Mouse (Mus musculus) embryonic facial prominence, embryonic 12.5 days (tissue): ENCODE results near the gene 4930415O20Rik. TPM values are rescaled to one million over a fixed set of nuclear protein-coding genes. Genes with fewer than 3 reads are reported as not detected.

Experiments used
- ATAC-seq: fragments of 200-750 bp; cut with Nextera tagmentation; 2 replicates; pipeline ENCODE4 v1.8.0; 2017; ENCODE audit not compliant: insufficient number of reproducible peaks, insufficient read depth, low FRiP score, low TSS enrichment
- H3K27ac ChIP-seq: fragments of 300-500 bp; sonication (generic); 2 replicates; pipeline ENCODE4 v1.5.1; 2016; ENCODE audit warnings: mild to moderate bottlenecking
- H3K27me3 ChIP-seq: fragments of 300-500 bp; sonication (generic); 2 replicates; pipeline ENCODE4 v1.6.1; 2016; ENCODE audit warnings: mild to moderate bottlenecking, moderate library complexity
- H3K36me3 ChIP-seq: fragments of 300-500 bp; sonication (generic); 2 replicates; pipeline ENCODE4 v1.6.1; 2016; ENCODE audit warnings: mild to moderate bottlenecking
- H3K4me1 ChIP-seq: fragments of 300-500 bp; sonication (generic); 2 replicates; pipeline ENCODE4 v1.6.1; 2016
- H3K4me2 ChIP-seq: fragments of 300-500 bp; sonication (generic); replicated peaks from 2 replicates; pipeline ENCODE4 v1.6.1; 2016; ENCODE audit warnings: mild to moderate bottlenecking, moderate library complexity
- H3K4me3 ChIP-seq: fragments of 300-500 bp; sonication (generic); 2 replicates; pipeline ENCODE4 v1.5.1; 2016; ENCODE audit warnings: mild to moderate bottlenecking
- H3K9ac ChIP-seq: fragments of 300-500 bp; sonication (generic); 2 replicates; pipeline ENCODE4 v1.6.1; 2016; ENCODE audit warnings: mild to moderate bottlenecking, moderate library complexity
- H3K9me3 ChIP-seq: fragments of 300-500 bp; sonication (generic); 2 replicates; pipeline ENCODE4 v1.6.1; 2016; ENCODE audit warnings: mild to moderate bottlenecking, moderate library complexity
- WGBS: fragments of 180-500 bp; shearing (Covaris S2); methylation state at CpG from one replicate; pipeline ENCODE4 v1.1.7; 2016; 5-methylcytosine and 5-hydroxymethylcytosine counted together
- polyA plus RNA-seq: library from polyadenylated mRNA; unstranded; fragments of >200 nt; fragmentation: Nextera tagmentation; extraction: Ambion mirVana; gene quantifications from 2 replicates; pipeline ENCODE4 v1.2.1, GENCODE M21; 2016

4930415O20Rik gene
- polyA plus RNA-seq, 1 experiment from 2014 or later = not detected

DNA sequence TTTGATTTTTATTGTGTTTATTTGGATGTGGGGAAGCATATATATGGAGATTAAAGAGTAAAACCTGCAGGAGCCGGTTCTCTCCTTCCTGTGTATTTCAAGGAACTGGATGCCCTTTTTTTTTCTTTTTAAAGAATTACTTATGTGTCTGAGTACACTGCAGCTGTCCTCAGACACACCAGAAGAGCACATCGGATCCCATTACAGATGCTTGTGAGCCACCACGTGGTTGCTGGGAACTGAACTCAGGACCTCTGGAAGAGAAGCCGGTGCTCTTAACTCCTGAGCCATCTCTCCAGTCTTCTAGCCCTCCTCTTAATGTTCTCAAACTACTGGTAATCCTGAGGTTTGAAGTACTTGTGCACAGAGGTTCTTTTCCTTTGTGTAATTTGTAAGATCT, 32.9 kb upstream of the 4930415O20Rik start:
- 72% methylated on average over 4 of the region's 4 CpGs for WGBS
- Histone ChIP-seq H3K4me2 (no peak overlapping the region), H3K9me3 (no peaks in the 10 kb centered on the region), H3K9ac (no peak overlapping the region), H3K27ac (no peak overlapping the region), H3K4me1 (no peaks in the 10 kb centered on the region), H3K27me3 (no peaks in the 10 kb centered on the region), H3K4me3 (no peak overlapping the region), H3K36me3 (peaks cover 20% of the 10 kb centered on the region; the same call in 1 of the 2 replicates)
- ATAC-seq = no peak

DNA sequence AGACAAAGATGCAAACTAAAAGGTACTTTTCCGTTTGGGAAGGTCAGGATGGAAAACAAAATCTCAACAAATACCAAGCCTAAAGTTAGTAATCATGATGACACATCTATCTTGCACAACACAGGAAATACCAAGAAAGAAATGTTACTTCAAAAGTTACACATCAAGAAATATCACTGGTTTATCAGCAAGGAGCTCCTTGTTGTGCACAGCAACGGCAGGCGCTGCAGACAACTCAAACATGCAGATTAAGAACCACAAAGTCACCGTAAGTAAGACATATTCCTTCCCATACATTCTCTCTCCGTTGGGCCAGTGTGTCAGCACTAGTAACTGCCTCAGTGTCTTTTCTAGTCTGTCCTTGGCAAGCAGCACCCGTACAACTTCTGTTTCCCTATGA, 29.7 kb upstream of the 4930415O20Rik start:
- ATAC-seq = no peak
- WGBS = 93% methylated on average over 6 of the region's 6 CpGs
- no peaks in the 10 kb centered on the region for H3K27me3 ChIP-seq
- H3K4me1 ChIP-seq = no peaks in the 10 kb centered on the region
- no peak overlapping the region for H3K4me3 ChIP-seq
- H3K36me3 ChIP-seq = peaks cover 51% of the 10 kb centered on the region
- H3K4me2 ChIP-seq = no peak overlapping the region
- no peak overlapping the region for H3K27ac ChIP-seq
- H3K9me3 ChIP-seq = no peaks in the 10 kb centered on the region
- no peak overlapping the region for H3K9ac ChIP-seq

DNA sequence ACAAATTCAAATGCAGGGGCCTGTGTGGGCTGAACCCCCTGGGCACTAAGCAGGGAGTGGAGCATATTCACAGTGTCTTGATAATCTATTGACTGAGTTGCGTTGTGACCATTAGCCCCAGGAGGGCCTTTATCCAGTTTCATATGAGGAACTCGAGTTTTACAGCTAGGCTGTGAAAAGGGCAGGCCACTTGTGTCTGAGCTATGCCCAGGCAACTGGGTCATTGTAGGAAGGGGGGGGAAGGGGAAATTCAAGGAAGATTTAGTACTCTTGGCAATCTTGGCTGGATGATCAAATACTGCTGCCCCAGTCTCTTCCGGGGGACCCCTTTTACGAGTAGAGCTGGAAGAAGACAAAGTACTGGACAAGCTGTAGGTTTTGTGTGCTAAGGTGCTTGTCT, 27.5 kb upstream of the 4930415O20Rik start:
- Histone ChIP-seq H3K36me3 (peaks cover 63% of the 10 kb centered on the region), H3K27ac (no peak overlapping the region), H3K9ac (no peak overlapping the region), H3K27me3 (no peaks in the 10 kb centered on the region), H3K4me1 (no peaks in the 10 kb centered on the region), H3K9me3 (no peaks in the 10 kb centered on the region), H3K4me3 (no peak overlapping the region), H3K4me2 (no peak overlapping the region)
- WGBS = 86% methylated on average over 4 of the region's 4 CpGs
- no peak for ATAC-seq

DNA sequence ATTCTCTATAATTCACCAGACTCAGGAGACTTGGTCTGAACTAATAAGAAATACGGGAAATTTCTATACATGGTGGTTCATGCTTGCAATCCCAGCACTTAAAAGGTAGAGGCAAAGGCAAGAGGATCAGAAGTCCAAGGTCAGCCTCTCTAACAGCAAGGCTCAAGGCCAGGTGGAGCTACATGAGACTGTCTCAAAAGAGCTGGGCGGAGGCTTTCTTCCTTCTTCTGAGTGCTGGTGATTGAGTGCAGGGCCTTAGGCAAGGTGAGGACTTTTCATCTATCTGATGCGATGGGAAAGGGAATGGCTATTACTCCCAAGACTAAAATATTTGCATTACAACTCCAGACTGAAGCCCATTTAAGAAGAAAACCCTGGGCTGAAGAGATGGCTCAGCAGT, 25.7 kb upstream of the 4930415O20Rik start:
- Histone ChIP-seq H3K27me3 (no peaks in the 10 kb centered on the region), H3K4me1 (no peaks in the 10 kb centered on the region), H3K4me3 (no peak overlapping the region), H3K4me2 (no peak overlapping the region), H3K27ac (no peak overlapping the region), H3K9ac (no peak overlapping the region), H3K36me3 (peaks cover 67% of the 10 kb centered on the region), H3K9me3 (no peaks in the 10 kb centered on the region)
- ATAC-seq = no peak
- 95% methylated on average over 3 of the region's 3 CpGs for WGBS

- 91% methylated on average over 5 of the region's 5 CpGs for whole genome bisulfite sequencing
- Histone ChIP-seq H3K4me1 (no peaks in the 10 kb centered on the region), H3K27me3 (no peaks in the 10 kb centered on the region), H3K4me2 (no peak overlapping the region), H3K9me3 (no peaks in the 10 kb centered on the region), H3K9ac (no peak overlapping the region), H3K27ac (no peak overlapping the region), H3K4me3 (no peak overlapping the region), H3K36me3 (peaks cover 81% of the 10 kb centered on the region)
- no peak for ATAC-seq
Observed at GRCm38 (mm10) chr15:98546843-98547242, 24.0 kb upstream of the 4930415O20Rik start.

- Histone ChIP-seq H3K9ac (no peak overlapping the region), H3K27me3 (no peaks in the 10 kb centered on the region), H3K36me3 (peaks cover 64% of the 10 kb centered on the region), H3K4me1 (no peaks in the 10 kb centered on the region), H3K4me3 (no peak overlapping the region), H3K9me3 (no peaks in the 10 kb centered on the region), H3K4me2 (no peak overlapping the region), H3K27ac (no peak overlapping the region)
- no peak for ATAC-seq
- WGBS = 85% methylated on average over 2 of the region's 2 CpGs
Observed at GRCm38 (mm10) chr15:98552758-98553157, 18.0 kb upstream of the 4930415O20Rik start.

- Histone ChIP-seq H3K27ac (no peak overlapping the region), H3K4me2 (no peak overlapping the region), H3K9me3 (no peaks in the 10 kb centered on the region), H3K4me3 (no peak overlapping the region), H3K36me3 (peaks cover 66% of the 10 kb centered on the region), H3K27me3 (no peaks in the 10 kb centered on the region), H3K4me1 (no peaks in the 10 kb centered on the region), H3K9ac (no peak overlapping the region)
- ATAC-seq = no peak
- WGBS = 97% methylated on average over 4 of the region's 4 CpGs
Observed at GRCm38 (mm10) chr15:98555881-98556280, 14.9 kb upstream of the 4930415O20Rik start.

GRCm38 (mm10) chr15:98557186-98557585, 13.6 kb upstream of the 4930415O20Rik start:
- Histone ChIP-seq H3K4me2 (no peak overlapping the region), H3K27ac (no peak overlapping the region), H3K4me1 (no peaks in the 10 kb centered on the region), H3K27me3 (no peaks in the 10 kb centered on the region), H3K9me3 (no peaks in the 10 kb centered on the region), H3K4me3 (no peak overlapping the region), H3K36me3 (peaks cover 58% of the 10 kb centered on the region), H3K9ac (no peak overlapping the region)
- no peak for ATAC-seq
- WGBS = 86% methylated on average over 5 of the region's 5 CpGs

DNA sequence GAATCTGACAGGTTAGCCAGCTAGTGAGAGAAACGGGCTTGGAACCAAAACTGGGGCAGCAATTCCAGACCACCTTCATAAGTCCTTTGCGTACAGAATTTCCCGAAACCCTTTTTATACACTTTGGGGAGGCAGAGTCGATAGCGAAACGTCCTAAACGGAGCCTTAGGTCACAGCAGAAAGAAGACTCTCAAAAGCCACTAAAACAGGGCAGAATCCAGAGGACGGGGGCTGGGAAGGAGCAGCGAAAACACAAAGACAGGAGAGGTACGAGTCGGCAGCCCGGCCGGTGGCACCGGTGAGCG, 3.9 kb upstream of the 4930415O20Rik start:
- H3K4me2 ChIP-seq = peak overlapping the region; percentile 90
- WGBS = under 1% methylated on average over 15 of the region's 15 CpGs
- peaks cover 18% of the 10 kb centered on the region for H3K36me3 ChIP-seq
- H3K4me1 ChIP-seq = peaks cover 23% of the 10 kb centered on the region
- H3K9ac ChIP-seq = peak overlapping the region; percentile 93
- peak overlapping the region; percentile 94 for H3K27ac ChIP-seq
- ATAC-seq = no peak
- H3K4me3 ChIP-seq = peak overlapping the region; percentile 83
- no peaks in the 10 kb centered on the region for H3K27me3 ChIP-seq
- no peaks in the 10 kb centered on the region for H3K9me3 ChIP-seq

DNA sequence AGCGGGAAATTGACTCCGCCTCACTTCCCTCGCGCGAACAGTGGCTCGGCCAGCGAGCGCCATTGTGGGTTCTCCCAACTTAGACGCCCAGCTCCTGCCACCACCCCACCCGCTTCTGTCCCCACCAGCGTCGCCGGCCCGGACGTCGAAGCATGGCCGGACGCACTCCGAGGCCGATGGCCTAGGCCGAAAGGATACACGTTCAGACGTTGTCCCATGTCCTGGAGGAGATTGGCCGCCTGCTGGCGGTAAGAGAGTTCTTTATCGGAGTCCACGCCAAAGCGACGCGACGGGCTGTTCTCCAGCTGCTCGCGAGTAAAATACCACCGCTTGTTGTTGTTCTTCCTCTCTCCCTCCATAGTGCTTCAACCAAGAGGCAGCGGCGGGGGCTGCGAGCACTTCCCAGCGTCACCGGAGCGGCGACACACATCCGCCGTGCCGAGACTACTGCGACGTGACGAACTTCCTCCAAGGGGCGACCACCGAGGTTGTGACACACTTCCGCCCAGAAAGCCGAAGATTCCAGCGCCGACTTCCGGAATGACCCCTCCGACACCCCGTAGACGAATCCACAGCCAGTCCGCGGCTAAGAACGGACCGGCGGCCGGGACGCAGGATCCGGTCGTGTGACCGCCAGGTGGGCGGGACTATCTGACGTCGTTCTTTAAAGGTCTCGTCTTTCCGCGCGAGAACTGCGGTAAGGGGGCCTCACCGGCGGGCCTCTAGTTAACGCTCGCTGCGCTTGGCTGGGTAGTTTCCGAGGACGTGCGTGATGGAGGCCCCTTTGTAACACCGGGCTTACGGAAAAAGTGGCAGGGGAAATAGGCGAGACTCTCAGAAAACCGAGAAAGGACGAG, 3.3 kb upstream of the 4930415O20Rik start:
- WGBS = under 1% methylated on average over 88 of the region's 88 CpGs
- peaks cover 23% of the 10 kb centered on the region for H3K4me1 ChIP-seq
- H3K4me2 ChIP-seq = peak overlapping the region; percentile 90
- no peaks in the 10 kb centered on the region for H3K9me3 ChIP-seq
- H3K27me3 ChIP-seq = no peaks in the 10 kb centered on the region
- peak overlapping the region; percentile 83 for H3K4me3 ChIP-seq
- H3K27ac ChIP-seq = peak overlapping the region; percentile 95
- H3K9ac ChIP-seq = peak overlapping the region; percentile 93
- ATAC-seq = peak; percentile 94
- H3K36me3 ChIP-seq = peaks cover 18% of the 10 kb centered on the region

DNA sequence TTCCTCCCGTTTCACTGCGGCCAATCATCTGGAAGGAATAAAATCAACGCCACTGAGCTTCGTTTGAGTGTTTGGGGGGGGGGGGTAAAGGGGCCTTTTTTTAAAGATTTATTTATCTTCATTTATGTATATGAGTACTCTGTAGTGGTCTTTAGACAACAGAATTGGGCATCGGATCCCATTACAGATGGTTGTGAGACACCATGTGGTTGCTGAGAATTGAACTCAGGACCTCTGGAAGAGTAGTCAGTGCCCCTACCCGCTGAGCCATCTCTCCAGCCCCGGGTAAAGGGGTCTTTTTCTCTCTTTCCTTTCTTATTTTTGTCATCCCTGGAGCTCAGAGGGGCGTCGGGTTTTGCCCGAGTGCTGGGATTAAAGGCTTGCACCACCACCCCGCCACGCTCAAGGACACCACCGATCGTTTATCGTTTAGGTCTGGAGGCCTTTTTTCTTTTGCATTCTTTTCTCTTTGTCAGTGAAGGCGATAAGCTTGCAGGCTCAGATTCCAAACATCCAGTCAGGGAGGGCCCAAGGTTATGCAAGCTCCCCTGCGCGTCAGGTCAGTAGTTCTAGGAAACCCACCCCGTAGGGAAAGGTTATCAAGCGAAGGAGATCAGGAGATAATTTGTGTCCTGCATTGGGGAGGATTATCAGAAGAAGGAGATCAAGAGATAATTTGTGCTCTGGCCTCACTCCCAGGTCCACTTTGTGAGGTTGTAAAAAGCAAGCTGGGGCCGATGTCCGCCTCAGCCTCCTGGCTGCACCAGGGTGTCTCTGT, 2.4 kb upstream of the 4930415O20Rik start:
- Histone ChIP-seq H3K9me3 (no peaks in the 10 kb centered on the region), H3K27ac (peak overlapping the region; percentile 95), H3K36me3 (peaks cover 9% of the 10 kb centered on the region), H3K27me3 (no peaks in the 10 kb centered on the region), H3K4me3 (peak overlapping the region; percentile 83), H3K4me2 (peak overlapping the region; percentile 84), H3K9ac (peak overlapping the region; percentile 82), H3K4me1 (peaks cover 23% of the 10 kb centered on the region)
- whole genome bisulfite sequencing = 10% methylated on average over 22 of the region's 22 CpGs
- ATAC-seq = no peak

- Histone ChIP-seq H3K4me1 (peaks cover 23% of the 10 kb centered on the region), H3K27ac (no peak overlapping the region), H3K9me3 (no peaks in the 10 kb centered on the region), H3K4me2 (peak overlapping the region; percentile 84), H3K4me3 (peak overlapping the region; percentile 83), H3K36me3 (0 out of 2 replicates have a peak, but pooled peaks cover 3% of the 10 kb centered on the region), H3K9ac (peak overlapping the region; percentile 82; the same call in 1 of the 2 replicates), H3K27me3 (no peaks in the 10 kb centered on the region)
- 66% methylated on average over 7 of the region's 7 CpGs for WGBS
- ATAC-seq = no peak
Observed at GRCm38 (mm10) chr15:98569216-98569615, 1.6 kb upstream of the 4930415O20Rik start.
